Mouse (Mus musculus): Measurements from ENCODE around the gene Rsc1a1. TPM values are rescaled to one million over a fixed set of nuclear protein-coding genes. Genes with fewer than 3 reads are reported as not detected.

Gene Rsc1a1
- total RNA-seq (2022) = under 1 TPM in 2 of 4 experiments, not detected in 2; 0.43 to 0.47 TPM

DNA sequence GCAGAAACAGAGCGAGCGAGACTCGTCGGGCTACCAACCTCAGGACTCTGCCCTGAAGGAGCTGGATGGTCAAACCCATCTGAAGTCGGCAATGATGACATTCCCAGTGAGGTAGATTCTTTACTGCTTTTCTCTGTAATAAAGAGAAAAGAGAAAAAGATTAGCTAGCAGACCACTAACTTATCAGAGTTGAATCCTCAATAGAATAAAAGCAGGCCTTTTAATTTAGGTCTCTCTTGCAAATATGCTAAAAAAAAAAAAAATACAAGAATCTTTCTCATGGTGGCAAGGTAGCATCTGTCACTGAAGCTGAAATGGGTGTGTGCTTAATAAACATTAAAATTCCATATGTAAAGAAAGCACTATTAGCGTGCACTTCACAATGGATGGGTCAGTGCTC lies at the start of gene Rsc1a1:
Rsc1a1 (minus strand) TSS at position 101 of the 400 bp plus-strand sequence.
- DNase-seq (ENCODE audit: low spot score in 2 of 2) = no peak

DNA sequence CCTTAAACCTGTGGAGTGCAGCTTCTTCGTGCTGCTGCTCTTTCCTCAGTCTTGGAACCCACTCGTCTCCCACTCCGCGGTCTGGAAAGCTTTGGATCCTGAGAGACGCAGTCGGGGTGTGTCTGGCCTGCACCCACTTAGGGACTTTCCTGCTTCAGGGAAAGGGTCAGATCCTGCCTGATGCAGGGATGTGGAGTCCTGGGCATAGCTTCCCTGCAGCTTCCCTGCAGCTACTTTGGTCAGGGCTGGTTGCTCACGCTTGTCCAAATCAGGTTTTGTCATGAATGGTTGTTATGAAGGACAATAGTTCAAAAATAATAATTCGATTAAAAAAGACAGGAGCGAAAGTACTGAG lies 49.8 kb upstream of the Rsc1a1 start:
- no peak for DNase-seq (ENCODE audit: low spot score in 2 of 2)

DNA sequence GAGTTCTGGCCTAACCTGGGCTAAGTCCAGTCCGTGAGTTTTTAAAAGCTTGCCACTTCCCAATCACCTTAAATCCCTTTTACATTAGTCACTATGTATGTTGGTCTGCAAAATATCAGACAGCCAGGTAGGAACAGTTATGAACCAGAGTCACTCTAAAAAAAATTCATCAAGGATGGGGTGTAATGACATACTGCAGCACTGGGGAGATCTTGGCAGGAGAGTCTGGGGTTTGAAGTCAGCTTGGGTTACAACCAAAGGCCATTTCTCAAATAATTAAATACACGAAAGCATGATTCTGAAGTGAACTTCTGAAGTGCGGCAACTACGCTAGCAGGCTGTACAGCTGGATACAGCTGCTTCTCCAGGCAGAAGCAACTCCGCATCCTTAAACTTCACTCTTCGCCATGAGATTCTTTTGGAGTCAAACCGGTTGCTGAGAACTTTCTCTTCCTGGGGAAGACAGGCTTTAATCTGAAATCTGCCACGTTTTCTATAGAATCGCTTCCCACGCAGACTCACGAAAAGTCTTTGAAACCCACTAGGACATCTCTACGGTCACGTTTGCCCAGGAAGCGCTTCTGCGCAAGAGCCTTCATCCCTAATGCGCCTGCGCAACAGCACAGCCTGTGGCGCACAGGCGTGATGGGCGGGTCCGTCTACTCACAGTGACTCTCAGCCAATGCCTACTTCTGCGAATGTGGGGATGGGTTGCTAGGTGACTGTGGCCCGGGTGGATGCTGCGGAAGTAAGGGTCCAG lies 49.2 kb upstream of the Rsc1a1 start:
- peak; percentile 93 to 95 for DNase-seq (ENCODE audit: low spot score in 2 of 2)

DNA sequence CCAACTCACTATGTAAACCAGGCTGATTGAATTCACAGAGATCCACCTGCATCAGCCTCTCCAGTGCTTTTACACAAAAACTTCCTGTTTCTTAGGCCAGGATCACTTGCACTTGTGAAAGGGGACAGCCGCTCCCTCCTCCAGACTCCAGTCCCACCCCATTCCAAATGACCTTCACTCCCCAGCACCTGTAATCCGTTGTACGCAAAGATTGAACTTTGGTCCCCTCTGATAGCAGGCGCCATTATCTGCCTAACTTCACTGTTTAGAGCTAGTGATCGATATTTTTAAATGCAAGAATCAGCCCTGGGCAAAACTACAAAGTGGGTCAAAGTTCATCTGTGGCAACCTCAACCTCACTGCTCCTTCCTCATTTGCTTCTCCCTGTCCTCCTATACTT lies 46.4 kb upstream of the Rsc1a1 start:
- no peak for DNase-seq (ENCODE audit: low spot score in 2 of 2)

DNA sequence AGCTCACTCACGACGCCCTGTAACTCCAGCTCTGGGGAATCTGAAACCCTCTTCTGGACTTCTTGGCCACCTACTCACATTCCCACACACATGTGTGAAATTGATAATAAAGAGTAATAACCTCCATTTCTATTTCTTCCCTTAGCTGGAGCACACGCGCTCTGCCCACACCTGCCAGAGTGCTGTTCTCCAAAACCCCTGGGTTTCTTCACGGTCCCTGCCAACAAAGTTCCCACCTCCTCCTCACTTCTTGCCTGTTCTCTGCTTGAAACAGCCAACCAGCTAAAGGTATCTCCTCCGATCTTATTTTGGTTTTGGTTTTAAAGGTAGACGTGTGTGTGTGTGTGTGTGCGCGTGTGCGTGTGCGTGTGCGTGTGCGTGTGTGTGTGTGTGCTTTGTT lies 45.0 kb upstream of the Rsc1a1 start:
- DNase-seq (ENCODE audit: low spot score in 2 of 2) = no peak

DNA sequence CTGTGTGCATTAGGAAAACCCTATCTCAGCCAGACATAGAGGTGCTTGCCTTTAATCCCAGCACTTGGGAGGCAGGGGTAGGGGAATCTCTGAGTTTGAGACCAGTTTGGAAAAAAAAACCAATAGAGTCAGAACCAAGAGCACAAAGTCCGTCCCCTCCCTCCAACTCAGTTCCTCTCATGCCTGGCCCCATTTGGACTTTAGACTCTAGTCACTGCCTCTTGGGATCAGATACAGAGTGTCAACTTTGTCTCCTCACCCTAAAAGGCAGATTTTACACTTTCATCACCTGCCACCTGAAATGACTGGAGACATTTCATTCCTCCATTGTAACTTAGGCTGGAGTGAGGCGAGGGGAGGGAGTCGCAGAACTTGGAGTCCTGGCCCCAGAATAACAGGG lies 43.9 kb upstream of the Rsc1a1 start:
- DNase-seq (ENCODE audit: low spot score in 2 of 2) = no peak

DNA sequence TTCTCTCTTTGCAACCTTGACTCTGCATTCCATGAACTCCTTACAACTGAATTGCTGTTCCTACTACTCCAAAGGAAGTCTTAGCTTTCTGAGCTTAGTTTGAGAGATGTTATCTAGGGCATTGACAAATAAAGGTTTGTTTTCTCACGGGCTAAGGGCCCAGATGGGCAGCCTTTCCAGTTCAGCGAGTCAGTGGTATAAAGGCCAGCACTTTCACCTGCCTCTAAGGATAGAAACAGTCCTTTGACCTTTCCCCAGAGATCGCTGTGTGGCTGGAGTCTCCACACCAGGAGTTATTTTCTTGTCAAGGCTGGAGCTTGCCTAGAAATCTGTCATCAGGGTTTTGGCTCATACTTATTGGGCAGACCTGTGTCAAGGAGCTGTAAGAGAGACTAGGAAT lies 40.3 kb upstream of the Rsc1a1 start:
- no peak for DNase-seq (ENCODE audit: low spot score in 2 of 2)

DNA sequence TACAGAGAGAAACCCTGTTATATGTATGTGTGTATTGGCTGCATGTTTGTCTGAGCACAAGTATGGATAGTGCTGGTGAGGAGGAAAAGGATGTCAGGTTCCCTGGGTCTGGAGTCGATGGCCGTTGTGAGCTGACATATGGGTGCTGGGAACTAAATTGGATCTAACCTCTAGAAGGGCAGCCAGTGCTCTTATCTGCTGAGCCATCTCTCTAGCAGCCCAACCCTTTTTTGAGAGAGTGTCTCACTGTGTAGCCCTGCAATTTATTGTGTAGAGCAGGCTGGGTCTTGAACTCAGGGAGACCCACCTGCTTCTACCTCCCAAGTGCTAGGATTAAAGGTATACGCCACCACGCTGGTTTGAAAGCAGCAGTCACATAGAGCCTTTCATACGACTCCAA lies 39.9 kb upstream of the Rsc1a1 start:
- no peak for DNase-seq (ENCODE audit: low spot score in 2 of 2)

DNA sequence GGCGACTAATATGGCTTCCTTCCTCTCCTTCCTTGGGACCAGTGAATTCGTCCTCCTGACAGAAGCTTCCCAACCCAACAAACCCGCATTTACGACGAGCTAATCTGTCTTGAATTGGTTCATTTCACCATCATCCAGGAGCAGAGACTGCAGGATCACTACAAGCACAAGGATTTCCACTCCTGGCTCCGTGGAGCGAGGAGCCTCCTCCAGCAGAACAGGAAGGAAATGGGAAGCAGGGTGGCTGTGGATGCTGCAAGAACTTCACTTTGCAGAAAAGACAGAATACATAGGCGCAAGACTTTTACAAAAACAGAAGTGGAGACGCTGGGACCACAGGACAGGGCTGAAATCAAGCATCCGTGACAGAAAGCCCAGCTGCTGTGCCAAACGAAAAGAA lies 39.2 kb upstream of the Rsc1a1 start:
- no peak for DNase-seq (ENCODE audit: low spot score in 2 of 2)

DNA sequence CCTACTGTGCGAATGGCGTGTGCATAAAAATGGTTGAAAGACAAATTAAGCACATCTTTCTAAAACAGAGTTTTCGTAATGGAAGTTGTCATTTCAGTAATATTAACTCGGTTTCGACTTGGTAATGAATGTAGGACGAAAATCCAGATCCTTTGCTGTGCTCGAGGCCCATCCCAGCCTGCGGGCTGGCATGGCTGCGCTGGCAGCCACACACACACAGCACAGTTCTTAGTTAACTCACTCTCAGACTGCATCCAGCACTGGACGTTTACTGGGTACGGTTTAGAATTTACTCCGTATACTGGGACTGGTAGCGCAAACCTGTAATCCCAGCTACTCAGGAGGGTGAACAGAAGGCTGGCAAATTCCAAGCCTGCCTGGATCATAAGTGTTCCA lies 38.3 kb upstream of the Rsc1a1 start:
- no peak for DNase-seq (ENCODE audit: low spot score in 2 of 2)

DNA sequence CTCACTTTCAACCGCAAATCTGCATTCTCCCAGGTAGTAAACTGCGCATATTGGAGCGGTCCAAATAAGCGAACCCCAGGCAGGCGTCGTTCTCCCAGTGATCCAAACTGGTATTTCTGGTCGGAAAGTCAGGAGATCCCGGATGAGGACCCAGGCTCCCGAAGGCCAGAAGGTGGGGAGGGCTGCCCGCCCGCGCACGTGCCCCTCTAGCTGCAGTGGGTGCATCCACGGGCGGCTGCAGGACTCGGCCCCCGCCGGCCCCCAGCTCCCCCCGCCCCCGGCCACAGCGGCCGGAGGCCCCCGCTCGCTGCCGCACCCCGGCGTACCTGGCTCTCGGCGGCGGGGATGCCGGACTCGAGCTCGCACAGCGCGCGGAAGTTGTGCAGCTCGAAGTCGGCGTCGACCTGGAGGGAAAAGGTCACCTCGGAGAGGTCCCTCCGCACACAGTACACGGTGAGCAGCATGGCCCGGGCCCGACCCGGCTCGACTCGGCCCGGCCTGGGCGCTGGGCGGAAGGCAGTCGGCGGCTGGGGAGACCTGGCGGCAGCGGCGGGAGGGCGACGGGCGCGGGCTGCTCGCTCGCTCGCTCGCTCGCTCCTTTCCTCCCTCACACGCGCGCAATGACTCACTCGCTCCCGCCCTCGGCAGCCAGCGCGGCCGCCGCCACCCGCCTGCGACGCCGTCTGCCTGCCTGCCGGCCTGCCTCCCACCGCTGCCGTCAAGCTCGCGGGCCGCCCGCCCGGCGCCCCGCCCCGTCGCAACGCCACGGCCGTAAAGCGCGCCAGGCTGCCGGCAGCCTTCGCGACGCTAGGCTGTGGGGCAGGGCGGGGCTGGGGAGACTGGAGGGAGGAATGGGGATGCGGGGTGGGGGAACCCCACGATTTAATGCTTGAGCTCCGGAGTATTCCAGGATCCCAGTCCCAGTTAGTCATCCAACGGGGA lies 37.6 kb upstream of the Rsc1a1 start, which contains the start of gene Ddi2:
Ddi2 (minus strand) TSS at position 689 of the 942 bp plus-strand sequence.
- peak; percentile 76 to 87 for DNase-seq (ENCODE audit: low spot score in 2 of 2)

DNA sequence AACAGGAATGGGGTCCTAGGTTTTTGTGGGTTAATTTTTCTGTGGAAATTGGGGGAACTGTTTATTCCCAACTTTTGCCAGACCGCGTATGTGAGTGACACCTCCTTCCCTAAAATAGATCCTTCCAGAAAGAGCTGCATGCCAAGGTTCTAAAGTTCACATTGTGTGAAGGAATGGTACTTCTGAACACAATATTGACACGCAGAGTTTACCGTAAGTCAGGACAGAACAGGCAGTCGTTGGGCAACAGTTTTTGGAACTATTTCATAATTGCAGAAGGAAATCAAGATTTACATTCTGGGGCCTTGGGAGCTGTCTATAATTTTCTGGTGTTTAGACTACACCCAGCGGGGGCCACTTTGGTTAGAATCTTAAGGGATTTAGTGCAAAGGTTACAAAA lies 36.6 kb upstream of the Rsc1a1 start:
- no peak for DNase-seq (ENCODE audit: low spot score in 2 of 2)

DNA sequence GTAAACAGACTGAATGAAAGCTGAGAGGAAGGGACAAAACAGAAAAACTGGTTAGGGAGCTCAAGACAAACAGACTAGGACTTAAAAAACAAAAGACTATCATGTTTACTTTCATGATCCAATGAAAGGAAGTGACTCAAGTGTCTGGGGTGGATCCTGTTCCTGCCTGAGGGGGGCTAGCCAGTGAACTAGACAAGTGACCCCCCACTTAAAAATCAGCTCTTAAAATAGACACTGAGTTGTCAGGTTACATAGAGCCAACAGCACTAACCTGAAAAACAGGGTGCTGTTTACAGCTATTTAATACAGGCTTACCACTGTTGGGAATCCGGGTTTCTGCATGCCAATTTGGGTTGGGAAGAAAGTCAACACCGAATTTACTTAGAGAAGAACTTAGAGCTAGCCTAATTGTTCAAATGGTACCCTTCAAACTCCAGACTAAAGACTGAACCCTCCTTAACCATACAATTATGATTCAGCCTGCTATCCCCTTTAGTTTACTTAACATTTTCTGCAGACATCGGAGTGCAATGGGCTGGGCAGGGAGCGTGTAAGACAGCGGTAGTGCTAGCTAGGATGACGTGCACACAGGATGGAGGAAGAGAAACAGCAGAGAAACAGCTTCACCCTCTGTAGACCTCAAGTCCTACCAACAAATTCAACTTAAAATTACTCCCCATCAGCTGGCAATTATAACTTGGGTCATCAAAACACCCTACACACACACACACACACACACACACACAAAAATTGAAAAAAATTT lies 35.5 kb upstream of the Rsc1a1 start:
- no peak for DNase-seq (ENCODE audit: low spot score in 2 of 2)

DNA sequence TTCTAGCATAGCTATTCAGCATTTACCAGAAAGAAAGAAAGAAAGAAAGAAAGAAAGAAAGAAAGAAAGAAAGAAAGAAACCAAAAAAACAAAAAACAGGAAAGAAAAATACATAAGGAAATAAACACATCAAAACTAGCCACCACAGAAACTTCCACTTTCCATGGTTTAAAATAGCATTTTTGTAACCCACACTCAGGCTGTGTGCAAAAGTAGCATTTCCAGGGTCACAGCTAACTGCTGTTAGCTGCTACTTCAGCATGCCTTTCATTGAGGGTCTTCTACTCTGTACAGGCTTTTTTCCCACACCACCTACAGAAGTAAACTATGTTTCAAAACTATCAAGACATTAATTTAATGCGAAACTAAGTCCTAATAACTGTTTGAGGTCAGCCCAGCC lies 33.9 kb upstream of the Rsc1a1 start:
- DNase-seq (ENCODE audit: low spot score in 2 of 2) = no peak

DNA sequence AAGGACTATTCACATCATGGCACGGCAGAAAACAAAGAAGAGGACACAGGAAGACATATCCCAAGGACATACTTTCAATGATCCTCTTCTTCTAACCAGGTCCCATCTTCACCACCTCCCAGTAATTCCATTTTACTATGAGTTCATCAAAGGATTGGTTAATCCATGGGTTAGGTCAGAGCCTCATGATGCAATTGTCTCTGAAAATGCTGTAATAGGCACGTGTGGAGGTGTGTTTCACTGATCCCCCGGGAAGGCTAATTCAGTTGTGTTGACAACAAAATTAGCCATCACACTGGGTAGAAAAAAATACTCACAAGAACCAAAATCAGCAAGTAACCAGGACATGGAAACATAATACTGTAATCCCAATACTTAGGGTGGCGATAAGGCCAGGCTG lies 32.2 kb upstream of the Rsc1a1 start:
- DNase-seq (ENCODE audit: low spot score in 2 of 2) = no peak

DNA sequence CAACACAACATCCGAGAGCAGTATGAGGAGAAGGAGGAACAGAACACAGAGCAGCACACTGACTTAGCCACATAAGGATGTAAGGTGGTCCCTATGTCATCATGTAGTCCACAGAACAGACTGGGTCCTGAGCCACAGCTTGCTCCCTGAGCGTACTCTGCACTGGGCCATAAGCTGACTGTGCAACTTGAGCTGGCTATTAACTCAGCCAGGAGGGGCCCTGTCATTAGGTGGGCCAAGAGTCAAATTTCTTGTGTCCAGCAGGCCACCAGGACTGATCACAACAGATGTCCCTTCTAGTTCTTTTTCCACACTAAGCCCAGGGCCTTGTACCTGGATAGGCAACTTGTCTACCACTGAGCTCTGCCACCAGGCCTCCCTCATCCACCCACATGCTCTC lies 29.6 kb upstream of the Rsc1a1 start:
- DNase-seq (ENCODE audit: low spot score in 2 of 2) = no peak

DNA sequence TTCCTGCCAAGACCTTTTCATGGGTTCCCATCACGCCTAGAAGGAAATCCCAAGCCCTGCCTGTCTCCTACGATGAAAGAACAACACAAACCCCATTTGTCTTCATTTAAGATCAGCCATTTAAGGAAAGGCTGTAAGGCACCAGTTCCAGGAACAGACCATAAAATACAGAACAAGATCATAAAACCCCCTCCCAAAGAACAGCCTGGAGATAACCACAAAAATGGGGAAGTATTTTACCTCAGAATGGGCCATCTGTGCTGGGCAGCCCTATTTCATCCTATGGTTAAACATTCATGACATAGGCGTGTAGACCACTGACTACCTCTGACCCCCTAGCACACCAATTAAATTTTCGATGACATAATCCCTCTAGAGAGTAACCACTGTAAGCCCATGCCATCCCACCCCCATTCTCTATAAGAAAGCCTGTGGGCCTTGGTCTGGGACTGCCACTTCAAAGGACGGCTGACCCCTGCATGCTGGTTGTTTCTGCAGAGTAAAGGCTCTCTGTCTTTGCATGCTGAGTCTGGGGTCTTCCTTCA lies 28.3 kb upstream of the Rsc1a1 start:
- DNase-seq (ENCODE audit: low spot score in 2 of 2) = no peak

DNA sequence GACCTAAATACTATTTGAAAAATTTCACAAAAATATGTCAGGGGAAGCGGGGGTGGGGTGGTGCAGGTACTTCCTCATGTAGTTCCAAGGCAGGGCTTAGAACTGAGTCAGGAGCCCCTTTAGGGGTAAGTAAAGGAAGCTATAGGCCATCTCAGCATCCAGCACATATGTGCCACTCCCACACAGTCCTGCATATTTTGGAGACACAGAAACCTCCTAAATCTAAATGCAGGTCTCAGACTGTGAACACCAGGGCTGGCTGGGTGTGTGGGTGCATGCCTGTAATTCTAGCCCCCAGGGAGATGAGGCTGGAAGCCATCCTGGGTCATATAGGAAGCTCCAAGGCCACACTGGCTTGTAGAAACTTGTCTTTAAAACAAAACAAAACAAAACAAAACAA lies 25.9 kb upstream of the Rsc1a1 start:
- DNase-seq (ENCODE audit: low spot score in 2 of 2) = no peak

DNA sequence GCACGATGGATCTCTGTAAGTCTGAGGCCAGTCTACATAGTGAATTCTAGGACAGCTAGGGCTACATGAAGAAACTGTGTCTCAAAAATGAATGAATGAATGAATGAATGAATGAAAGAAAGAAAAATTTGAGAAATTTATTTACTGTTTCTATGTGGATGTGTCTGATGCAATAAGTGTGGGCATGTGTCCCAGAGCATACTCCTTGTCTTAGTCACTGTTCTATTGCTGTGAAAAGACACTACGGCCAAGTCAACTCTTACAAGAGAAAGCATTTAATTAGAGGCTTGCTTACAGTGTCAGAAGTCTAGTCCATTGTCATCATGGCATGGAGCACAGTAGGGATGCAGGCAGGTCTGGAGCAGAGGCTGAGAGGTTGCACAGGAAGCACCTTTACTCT lies 23.6 kb upstream of the Rsc1a1 start:
- no peak for DNase-seq (ENCODE audit: low spot score in 2 of 2)

DNA sequence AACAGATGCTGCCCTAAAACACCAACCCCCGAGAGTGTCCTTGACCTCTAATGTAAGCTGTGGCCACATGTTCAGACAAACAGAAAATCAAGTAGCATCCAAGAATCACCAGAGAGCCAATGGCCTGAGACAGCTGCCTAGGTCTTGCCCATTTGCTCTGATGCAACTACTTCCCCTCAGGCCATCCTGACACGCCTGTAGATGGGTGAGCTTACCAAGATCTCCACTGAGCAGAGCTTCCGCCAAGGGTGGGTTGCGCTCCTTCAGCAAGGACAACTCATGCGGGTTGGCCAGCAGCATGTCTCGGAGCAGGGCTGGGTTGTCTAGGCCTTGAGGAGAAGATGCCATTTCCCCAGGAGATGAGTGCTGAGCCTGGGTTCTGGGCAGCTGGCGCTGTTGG lies 22.6 kb upstream of the Rsc1a1 start:
- no peak for DNase-seq (ENCODE audit: low spot score in 2 of 2)

DNA sequence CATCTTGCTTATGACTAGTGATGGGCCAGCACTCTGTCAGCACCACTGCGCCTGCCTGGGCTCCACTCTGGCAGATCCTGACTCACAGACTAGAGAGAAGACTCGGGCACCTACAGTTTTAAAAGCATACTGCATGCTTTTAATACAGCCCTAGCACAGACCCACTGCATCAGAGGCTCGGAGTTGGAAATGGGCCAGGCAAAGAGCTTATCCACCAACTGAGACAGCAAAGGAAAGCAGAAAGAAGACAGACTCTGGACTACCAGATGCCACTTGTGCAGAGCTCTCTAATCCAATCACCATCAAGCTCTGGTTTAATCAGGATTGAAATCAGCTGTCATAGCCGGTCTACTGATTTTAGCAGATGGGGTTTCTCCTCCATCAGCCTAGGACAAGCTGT lies 19.9 kb upstream of the Rsc1a1 start:
- peak; percentile 85 to 86 for DNase-seq (ENCODE audit: low spot score in 2 of 2)

DNA sequence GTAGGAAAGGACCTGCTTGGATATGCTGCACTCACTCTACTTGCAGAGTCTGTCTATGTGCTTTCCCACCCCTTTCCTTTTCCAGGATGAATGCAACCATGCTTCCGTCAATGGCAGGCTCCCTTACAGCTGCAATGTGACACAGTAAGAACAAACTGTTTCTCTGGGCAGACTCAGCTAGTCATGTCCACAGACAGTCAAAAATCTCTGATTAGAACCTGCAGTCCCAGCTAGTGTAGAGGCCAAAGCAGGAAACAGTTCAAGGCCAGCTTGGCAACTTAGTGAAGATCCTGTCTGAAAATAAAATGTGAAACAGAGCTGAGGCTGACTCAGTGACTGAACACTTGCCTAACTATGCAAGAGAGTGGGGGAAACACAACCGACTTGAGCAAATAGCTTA lies 19.2 kb upstream of the Rsc1a1 start:
- DNase-seq (ENCODE audit: low spot score in 2 of 2) = no peak
